16 mouse cellular contexts compared by ENCODE assay signal in genomic region chr9:63082830-63083229, GRCm38 (mm10).
"Had no signal": no experiment of that assay in that cellular context is flagged by ENCODE, and none has a peak within 500 bp of the region (broad histone marks: within the 10 kb centered on the region; RNA-seq: fewer than 3 reads in every experiment).

No protein-coding gene starts in this region.

- H3K36me3 ChIP-seq: liver, embryonic 12.5 days; liver, embryonic 15.5 days; lung, embryonic 15.5 days had no signal

- ATAC-seq: intestine, postnatal 0 days; liver, embryonic 12.5 days had no signal

- H3K9me3 ChIP-seq: liver, embryonic 12.5 days; liver, embryonic 15.5 days; lung, embryonic 15.5 days had no signal

- H3K4me3 ChIP-seq: left cerebral cortex, adult 2 months; liver, embryonic 12.5 days; liver, embryonic 15.5 days; lung, embryonic 15.5 days had no signal

- H3K27me3 ChIP-seq: liver, embryonic 12.5 days; liver, embryonic 15.5 days; lung, embryonic 15.5 days had no signal

- DNase-seq: kidney, adult 2 months; kidney, postnatal 14 days; kidney, postnatal 4 days; layer of hippocampus, postnatal 36 days; lung, adult 18-20 months; lung, postnatal 14 days; midbrain, embryonic 14.5 days; thymus, adult 2 months; thymus, postnatal 14 days; thymus, postnatal 4 days had no signal

- H3K27ac ChIP-seq: left cerebral cortex, adult 2 months; liver, embryonic 12.5 days; liver, embryonic 15.5 days; lung, embryonic 15.5 days; macrophage had no signal

- H3K4me2 ChIP-seq: liver, embryonic 12.5 days; liver, embryonic 15.5 days; lung, embryonic 15.5 days had no signal

- H3K4me1 ChIP-seq: liver, embryonic 12.5 days; liver, embryonic 15.5 days had no signal

- H3K9ac ChIP-seq: liver, embryonic 12.5 days; liver, embryonic 15.5 days; lung, embryonic 15.5 days had no signal
